Mouse (Mus musculus) adrenal gland, adult (tissue): ENCODE results near the gene Cilp2.

Experiments used
- DNase-seq, 2 experiments: peaks; one replicate each; pipeline ENCODE4 v3.0.0; 2022 to 2023; ENCODE audit warnings: low spot score in 1 of 2; ENCODE audit not compliant: inconsistent age in 2 of 2

The Cilp2 gene

DNA sequence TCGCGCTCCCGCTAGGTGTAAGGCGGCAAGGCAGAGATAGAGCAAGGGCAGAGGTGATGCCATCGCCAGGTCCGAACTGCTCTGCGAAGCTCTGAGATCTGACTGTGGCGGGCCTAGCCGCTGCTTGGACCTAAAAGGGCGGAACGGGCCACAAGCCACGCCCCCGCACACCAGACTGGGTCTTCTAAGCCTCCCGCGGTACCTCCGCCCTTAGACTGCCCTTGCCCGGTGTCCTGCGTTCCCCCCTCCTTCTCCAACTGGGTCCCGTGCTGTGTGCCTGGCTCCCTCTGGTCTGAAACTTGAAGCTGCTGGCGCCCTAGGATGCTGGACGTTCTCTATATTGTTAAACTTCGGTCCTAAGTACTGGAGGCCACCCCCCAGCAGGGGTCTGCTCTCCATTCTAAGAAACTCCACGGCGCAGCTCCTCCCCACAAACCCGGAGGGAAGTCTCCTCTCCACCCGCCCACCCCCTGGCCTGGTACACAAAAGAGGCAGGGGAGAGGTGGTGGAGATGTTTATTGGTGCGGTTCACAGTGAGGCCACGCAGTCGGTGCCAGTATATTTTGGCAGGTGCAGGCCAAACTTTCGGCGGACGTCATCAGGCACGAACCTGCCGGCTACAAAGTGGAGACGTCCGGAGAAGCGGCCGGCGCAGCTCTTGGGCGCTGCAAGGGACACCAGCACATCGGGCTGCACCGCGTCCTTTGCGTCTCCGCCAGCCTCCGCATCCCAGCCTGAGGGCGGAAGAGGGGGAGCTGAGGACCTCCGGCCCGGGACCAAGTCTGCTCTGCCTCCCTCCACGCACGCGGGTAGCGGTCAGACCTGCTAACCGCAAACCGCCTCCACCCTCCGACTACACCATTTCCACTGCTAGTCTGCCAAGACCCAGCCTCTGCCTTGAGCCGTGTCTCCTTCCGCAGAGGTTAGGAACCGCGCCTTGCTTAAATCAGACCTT is at the start of gene Cilp2:
Gene Cilp2 (minus strand): TSS at position 399 of the 955 bp plus-strand sequence.
- DNase-seq, result peak; percentile 29 to 61

DNA sequence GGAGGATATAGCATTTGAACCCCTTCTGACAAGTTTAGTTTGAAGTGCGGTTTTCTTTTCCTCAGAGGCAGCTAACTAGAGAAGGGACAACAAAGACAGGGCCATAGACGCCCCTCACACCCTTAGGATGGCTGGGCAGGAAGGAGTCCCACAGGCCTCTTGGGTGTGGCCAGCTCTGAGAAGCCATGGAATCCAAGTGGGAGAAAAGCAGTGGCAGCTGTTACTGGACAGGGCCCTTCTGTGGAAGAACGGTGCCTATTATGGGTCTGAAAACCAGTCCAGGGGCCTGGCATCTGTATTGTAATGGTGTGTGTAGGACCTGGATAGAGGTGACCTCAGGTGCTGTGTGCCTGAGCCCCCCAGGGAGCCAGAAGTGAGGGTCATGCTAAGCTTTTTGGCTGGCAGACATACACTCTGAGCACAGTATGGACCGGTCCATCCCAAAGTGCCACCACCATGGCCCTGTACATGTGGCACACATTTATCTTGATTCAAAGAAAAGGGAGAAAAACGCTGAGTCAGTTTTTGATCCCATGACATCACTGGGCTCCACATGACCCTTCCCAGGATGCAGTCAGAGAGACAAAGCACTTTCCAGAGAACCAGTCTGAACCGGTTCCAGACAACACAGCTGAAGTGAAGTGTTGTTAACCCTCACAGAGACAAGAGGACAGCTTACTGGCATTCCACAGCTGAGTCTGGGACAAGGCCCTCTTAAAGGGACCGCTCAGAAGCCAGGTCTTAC is 48.7 kb upstream of the Cilp2 start:
- DNase-seq, result peak in 1 of 2 experiments; percentile 69

DNA sequence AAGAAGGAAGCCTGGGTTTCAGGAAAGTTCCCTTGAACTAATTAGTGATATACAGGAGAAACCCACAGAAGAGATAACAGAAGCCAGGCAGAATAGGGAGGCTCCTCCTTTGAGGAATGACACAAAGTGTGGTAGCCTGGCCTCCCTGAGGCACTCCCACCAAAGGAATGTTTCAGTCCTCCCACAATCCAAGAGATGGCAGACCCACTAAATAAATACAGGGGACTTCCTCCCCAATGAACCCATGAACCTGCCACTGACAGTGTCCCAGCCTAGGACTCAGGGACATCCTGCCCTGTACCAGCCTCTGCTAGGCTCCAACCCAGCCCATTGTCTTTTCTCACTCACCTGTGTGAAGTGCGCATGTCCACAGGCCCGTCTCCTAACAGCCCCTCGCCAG is 47.9 kb upstream of the Cilp2 start:
- DNase-seq, result no peak

DNA sequence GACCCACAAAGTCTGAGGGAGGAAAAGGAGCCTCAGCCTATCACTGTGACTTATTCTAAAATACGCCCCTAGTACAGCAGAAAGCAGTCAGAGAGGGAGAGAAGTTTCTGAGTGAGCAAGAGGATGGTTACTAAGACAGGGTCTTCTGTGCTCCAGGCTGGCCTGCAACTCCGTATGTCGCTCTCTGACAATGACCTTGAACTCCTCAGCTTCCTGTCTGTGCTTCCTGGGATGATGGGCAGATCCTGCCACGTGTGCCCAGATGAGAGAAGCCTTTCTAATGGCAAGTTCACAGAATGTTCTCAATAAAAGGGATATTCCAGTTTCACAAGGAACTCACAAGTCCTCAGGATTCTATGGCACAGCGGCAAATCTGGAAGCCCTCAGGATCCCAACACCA is 47.1 kb upstream of the Cilp2 start:
- DNase-seq, result peak in 1 of 2 experiments; percentile 56

DNA sequence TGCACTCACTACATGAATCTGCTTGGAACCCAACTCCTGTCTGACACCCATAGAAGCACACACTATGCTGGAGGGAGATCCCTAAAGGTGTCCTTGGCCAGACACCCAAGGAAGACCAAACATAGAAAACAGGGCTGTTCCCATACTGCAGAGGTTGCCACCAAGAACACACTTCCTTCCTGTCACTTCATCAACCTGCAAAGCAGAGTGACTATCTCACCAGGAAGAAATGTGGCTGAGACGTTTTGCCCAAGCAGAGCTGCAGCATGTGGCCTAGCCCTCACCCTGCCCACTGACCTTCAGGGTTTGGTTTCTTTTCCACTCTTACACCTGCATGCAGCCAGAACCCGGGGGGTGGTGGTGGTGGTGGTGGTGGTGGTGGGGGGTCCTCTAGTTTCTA is 46.3 kb upstream of the Cilp2 start:
- no peak for DNase-seq

DNA sequence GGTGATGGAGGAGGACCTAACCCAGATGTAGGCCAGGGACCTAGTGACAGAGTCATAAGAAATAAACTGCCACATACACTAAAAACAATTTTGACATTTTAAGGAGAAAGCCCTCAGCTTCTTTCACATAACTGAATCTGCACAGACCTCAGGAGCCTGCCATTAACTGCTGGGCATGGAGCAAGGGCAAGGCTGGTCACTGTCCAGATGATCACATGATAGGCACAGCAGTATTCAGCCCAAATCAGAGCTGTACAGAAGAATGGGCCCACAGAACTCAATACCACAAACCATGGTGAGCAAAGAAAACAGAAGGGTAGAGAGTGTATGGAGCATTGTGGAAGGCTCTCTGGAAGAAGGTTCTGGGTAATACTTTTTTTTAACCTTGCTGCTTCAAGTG is 39.4 kb upstream of the Cilp2 start:
- no peak for DNase-seq

DNA sequence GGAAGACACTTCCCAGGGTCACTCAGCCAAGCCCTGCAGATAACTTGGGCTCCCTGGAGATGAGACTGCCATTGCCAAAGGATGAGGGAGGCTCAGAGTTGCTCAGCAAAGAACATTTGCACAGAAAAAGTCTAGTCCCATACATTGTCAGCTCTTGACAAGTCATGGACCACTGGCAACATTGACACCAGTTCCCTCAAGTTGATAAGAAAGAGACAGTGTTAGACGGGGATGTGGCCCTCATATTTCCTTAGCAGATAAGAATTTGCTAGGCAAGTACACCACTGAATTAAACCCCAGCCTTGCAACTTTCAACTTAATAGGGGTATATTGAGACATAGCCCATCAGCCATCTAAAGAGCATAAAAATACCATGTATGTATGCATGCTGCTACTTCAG is 36.5 kb upstream of the Cilp2 start:
- DNase-seq, result no peak

DNA sequence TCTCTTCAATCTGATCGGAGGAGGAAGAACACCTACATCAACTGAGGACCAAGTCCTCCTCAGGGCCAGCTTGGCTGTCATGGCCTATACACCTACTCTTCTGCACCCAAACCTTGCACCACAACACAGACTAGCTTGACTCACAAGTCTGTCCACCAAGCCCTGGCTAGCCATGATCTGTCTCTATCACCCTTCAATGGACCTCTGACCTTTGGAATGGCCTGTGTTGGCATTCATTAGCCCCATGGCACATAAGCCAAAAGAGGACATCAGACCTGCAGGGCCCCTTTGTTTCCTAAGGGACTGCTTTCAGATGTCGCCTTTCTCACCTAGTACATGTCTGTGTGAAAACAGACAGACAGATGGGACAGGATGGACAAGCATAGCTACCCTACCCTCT is 33.7 kb upstream of the Cilp2 start:
- no peak for DNase-seq

DNA sequence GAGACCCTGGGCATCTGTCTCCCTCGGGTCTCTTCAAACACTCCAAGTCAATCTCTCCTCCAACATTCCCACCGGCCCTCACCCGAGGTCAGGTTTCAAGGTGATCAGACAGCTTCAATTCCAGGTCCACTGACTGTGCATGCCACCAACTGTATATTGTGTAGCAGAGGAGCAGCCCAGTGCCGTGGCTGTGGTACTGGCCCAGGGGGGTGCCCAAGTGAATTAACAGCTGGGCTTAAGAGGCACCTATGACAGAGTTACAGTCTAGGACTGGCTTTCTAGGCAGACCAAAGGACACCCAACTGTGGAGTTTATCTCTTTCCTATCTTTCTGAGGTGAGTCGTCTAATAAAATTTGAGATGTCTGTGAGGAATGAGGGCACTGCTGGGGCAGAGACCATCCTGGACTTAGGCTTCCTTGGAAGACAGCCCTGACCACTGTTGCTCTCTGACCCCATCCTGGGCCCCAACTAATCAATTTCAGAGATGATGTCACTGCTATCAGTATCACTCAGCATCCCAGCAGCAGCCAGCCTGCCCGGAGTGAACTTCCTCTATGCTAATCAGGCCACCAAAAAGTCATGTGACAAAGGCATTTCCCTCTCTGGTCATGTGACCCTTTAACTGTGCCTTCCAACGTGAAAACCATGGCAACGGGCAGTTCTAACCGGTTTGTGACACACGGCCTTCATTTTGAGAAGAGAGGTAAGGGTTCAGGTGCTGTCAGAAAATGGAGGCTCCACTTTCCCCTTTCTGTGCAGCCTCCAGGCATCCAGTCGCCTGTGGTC is 32.6 kb upstream of the Cilp2 start:
- peak; percentile 59 to 79 for DNase-seq

DNA sequence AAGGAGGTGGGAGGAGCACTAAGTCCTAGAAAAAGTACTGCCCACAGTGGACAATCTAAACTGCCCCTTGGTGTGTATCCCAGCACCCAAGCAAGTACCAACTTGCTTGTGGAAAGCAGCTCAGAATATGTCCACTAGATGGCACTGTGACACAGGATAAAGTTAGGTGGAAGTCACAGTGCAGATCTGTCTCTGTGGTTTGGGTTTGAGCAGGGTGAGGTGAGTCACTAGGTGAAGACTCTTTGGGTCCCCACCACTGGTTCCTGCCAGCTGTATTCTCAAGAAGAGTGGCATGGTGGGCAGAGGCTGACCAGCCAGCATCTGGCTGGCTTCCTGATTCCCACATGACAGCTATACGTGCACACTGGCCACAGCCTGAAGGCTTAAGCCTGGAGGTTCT is 31.5 kb upstream of the Cilp2 start:
- peak; percentile 82 to 96 for DNase-seq

DNA sequence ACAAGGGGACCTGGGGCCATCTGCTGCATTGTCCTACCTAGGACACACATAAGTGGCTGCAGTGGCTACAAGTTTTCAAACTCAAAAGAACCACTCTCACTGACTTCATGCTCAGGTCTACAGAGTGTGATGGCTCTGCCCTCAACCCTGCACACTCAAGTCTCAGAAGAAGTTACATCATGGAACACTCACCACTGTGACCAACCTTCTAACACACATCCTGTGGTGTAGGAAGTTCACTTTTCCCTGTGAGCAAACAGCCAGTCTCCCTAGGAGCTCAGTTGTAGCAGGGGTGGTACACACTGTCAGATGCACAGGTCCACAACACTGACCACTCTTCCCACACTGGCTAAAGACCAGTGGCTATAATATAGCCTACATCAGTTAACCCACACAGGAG is 31.0 kb upstream of the Cilp2 start:
- DNase-seq, result no peak

DNA sequence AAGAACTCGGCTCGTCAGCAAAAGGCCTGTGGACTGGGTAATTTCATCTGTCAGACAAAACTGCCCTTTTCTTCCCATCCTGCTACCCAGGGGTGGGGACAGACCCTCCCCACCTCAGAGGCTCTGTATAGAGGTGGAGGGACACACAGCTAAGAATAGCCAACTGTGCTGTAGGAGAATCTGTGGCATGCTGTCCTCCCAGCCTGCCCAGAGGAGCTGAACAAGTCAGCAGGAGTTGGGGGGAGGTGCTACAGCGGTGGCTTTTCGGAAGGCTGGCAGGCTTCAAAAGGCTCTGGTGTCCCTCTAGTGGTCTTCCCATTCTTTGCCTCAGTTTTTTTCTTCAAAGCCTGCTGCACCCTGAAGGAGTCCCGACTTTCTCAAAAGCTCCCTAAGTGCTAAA is 28.3 kb upstream of the Cilp2 start:
- DNase-seq, result no peak

DNA sequence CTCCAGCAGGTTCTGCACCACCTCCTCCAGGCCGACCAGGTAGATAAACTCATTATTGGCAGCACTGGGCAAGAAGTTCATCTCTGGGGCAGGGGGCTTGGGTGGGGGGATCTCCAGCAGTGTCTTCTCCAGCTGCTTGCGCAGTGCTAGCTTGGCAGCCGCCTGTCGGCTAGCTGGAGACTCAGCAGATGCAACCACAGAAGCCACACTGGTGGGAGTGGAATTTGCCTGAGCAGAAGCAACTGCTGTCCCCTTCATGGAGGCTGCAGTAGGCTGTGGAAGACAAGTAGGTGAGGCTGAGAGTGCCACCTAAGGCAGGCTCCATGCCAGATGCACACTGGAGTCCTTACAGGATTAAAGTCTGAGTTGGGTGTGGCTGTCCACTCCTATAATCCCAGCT is 27.0 kb upstream of the Cilp2 start:
- no peak for DNase-seq

DNA sequence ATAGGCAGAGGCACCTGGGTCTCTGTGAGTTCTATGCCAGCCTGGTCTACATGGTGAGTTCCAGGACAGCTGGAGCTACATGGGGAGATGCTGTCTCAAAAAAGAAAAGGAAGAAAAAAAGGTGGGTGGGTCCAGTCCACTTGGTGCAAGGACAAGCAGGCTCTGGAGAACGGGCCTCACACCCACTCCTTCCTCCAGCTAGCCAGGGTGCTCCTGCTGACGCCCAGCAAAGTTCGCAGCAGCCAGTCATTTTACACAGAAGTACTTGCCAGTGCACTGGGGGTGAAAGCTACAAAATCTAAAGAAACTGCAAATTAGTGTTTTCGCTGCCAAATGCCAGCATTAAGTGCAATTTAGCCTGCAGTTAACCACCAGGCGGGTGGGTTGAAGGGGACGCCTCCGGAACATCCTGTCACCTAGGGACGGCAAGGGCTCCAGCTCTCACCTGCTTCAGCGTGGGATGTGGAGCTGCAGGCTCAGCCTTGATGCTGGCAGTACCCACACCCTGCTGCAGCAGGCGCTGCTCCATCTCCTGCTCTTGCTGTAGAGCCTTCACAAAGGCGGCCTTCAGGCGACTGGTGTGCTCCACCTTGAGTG is 25.1 kb upstream of the Cilp2 start:
- no peak for DNase-seq

DNA sequence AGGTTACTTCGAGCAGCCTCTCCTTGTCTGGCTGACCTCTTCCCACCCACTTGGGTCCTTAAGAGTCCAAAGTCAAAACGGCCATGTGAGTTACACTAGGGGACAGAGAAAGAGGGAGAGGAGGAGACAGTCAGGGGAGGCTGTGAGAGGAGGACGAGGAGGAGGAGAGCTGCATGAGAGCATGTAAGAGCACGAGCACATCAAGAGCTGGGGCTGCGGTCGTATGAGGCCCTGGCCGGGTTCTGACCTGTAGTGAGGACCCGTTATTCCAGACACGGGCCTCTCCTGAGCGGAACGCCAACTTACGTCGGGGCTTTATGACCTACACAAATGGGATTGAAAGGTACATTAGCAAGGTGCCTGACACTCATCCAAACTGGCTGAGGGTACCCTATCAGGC is 24.4 kb upstream of the Cilp2 start:
- no peak for DNase-seq

DNA sequence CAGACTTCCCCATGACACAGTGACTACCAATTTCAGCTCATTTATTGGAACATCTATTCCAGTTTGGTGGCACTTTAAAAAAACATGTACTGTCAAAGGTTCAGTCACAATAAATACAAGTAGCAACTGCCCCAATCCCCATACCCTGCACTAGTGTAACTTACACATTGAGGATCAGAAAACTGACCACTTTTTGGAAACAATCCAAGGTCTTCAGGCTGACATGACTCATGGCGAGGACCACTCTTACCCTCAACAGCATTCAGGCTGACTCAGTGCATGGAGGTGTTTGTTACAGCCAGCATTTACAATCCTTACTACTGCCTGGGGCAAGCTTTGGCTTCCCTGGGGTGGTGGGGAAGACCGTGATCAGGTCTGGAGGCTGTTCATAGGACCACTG is 19.6 kb upstream of the Cilp2 start:
- DNase-seq, result no peak

DNA sequence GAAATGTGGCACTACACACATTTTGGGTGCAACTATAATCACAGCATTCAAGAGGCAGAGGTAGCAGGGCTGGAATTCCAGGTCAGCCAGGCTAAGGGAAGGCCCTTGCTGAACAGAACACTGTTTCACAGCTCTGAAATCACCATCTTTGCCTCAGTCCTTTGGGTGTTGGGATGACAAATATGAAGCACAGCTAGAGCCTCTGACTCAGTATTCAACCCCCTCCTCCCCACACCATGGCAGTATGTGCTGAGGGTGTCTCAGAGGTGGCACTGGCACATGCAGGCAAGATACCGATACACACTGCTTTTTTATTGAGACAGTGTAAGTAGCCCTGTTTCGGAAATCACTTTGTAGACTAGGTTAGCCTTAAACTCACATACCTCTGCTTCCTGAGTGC is 18.8 kb upstream of the Cilp2 start:
- DNase-seq, result no peak

DNA sequence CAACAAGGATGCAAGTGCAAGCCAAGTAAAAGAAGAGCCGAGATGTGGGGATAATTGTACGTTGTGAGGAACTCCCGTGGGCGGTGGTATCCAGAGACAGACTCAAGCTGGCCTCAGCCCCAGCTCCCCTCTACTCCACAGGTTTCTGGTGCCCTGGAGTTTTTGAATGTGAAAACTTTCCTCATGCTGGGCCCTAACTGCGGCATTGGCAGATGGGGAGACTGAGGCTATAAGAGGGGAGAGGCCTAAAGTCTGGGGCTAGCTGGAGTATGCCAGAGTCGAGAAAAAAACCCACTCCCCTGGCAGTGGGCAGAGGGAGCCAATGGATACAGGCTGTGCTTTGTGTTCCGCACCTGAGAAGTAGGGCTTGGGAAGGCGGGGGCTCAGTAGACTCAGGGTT is 16.6 kb upstream of the Cilp2 start:
- DNase-seq, result no peak

DNA sequence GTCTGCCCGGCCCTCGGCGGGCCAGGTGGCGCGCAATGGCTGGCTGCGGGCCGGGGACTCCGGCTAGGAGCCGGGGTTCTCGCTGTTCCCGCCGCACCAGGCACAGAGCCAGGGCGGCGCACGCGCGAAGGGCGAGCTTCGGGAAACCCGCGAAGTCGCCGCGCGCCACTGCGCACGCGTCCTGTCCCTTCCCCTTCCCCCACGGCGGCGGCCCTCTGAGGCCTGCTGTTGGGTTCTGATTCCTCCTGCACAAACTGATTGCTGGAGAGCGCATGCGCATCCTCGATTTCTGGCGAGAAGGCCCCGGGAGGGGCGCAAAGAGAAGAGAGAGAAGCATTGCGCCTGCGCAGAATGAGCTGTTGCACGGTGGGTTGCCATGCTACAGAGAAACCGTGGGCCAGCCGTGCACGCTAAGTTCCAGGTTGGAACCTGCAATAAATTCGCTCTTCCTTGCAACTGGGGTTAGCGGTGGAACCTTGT is 15.6 kb upstream of the Cilp2 start:
- peak; percentile 99 to 100 for DNase-seq

DNA sequence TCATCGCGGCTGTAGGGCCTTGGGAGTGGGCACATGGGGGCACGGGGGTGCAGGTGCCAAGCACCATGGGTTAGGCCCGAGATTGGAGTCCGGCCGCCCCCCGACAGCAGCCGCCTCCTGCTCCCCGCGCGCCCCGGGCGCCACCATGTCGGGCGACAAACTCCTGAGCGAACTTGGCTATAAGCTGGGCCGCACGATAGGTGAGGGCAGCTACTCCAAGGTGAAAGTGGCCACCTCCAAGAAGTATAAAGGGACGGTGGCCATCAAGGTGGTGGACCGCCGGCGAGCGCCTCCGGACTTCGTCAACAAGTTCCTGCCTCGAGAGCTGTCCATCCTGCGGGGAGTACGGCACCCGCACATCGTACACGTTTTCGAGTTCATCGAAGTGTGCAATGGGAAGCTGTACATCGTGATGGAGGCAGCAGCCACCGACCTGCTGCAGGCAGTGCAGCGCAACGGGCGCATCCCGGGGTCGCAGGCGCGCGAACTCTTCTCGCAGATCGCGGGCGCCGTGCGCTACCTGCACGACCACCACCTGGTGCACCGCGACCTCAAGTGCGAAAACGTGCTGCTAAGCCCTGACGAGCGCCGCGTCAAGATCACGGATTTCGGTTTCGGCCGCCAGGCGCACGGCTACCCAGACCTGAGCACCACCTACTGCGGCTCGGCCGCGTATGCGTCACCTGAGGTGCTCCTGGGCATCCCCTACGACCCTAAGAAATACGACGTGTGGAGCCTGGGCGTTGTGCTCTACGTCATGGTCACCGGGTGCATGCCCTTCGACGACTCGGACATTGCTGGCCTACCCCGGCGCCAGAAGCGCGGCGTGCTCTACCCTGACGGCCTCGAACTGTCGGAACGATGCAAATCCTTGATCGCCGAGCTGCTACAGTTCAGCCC is 14.9 kb upstream of the Cilp2 start, which contains the start of the genes Tssk6, Ndufa13 and Yjefn3:
Gene Tssk6 (plus strand): TSS at position 22 of the 900 bp plus-strand sequence.
Gene Ndufa13 (minus strand): TSS at position 396 of the 900 bp plus-strand sequence.
Gene Yjefn3 (minus strand): TSS at position 550 of the 900 bp plus-strand sequence.
- peak in 1 of 2 experiments; percentile 69 for DNase-seq
